Mouse (Mus musculus) adrenal gland, postnatal 0 days (tissue): ENCODE data around the gene Ilk. TPM values are rescaled to one million over a fixed set of nuclear protein-coding genes. Genes with fewer than 3 reads are reported as not detected.

Experiments
- polyA plus RNA-seq: library from polyadenylated mRNA; unstranded; fragments of >200 nt; fragmentation: Nextera tagmentation; extraction: Ambion mirVana; gene quantifications from 2 replicates; pipeline ENCODE4 v1.2.1, GENCODE M21; 2015

Gene Ilk
- 226 and 237 TPM in 2 replicates for polyA plus RNA-seq

GRCm38 (mm10) chr7:105736264-105736901 lies at the start of gene Ilk:
TSS of gene Ilk (plus strand) at chr7:105736592.

GRCm38 (mm10) chr7:105736911-105737521 lies 624 bp downstream of the Ilk start, which contains the start of gene Rrp8:
TSS of gene Rrp8 (minus strand) at chr7:105737385.

GRCm38 (mm10) chr7:105743926-105744590 lies 7.7 kb downstream of the Ilk start, which contains the start of gene Taf10:
TSS of gene Taf10 (minus strand) at chr7:105744361.

GRCm38 (mm10) chr7:105751491-105752433 lies 15.4 kb downstream of the Ilk start, which contains the start of gene Tpp1:
TSS of gene Tpp1 (minus strand) at chr7:105752235.

GRCm38 (mm10) chr7:105787285-105788140 lies 51.1 kb downstream of the Ilk start, which contains the start of gene Dchs1:
TSS of gene Dchs1 (minus strand) at chr7:105787654.

Other genes starting within 250 kb of the Ilk start
- 33.8 and 37.9 TPM in 2 replicates for gene Smpd1, start 182.2 kb upstream of the Ilk start, polyA plus RNA-seq
- gene Apbb1, start 154.9 kb upstream of the Ilk start, polyA plus RNA-seq: 50.1 and 91.9 TPM in 2 replicates
- 46.1 and 53.0 TPM in 2 replicates for gene Hpx, start 136.5 kb upstream of the Ilk start, polyA plus RNA-seq
- gene Trim3, start 103.0 kb upstream of the Ilk start, polyA plus RNA-seq: 21.1 and 25.2 TPM in 2 replicates
- gene Timm10b, start 96.5 kb upstream of the Ilk start, polyA plus RNA-seq: 274 and 325 TPM in 2 replicates
- 54.4 and 61.0 TPM in 2 replicates for gene Arfip2, start 96.2 kb upstream of the Ilk start, polyA plus RNA-seq
- gene Gm45799, start 96.0 kb upstream of the Ilk start, polyA plus RNA-seq: 30.4 and 57.6 TPM in 2 replicates
- gene Dnhd1, start 85.8 kb upstream of the Ilk start, polyA plus RNA-seq: 0.91 and 0.95 TPM in 2 replicates
- gene Rrp8, start 793 bp downstream of the Ilk start, polyA plus RNA-seq: 17.4 and 27.9 TPM in 2 replicates
- 146 and 158 TPM in 2 replicates for gene Taf10, start 7.8 kb downstream of the Ilk start, polyA plus RNA-seq
- 58.5 and 125 TPM in 2 replicates for gene Tpp1, start 15.6 kb downstream of the Ilk start, polyA plus RNA-seq
- gene Dchs1, start 51.1 kb downstream of the Ilk start, polyA plus RNA-seq: 3.0 and 4.0 TPM in 2 replicates
- gene Mrpl17, start 74.5 kb downstream of the Ilk start, polyA plus RNA-seq: 438 and 446 TPM in 2 replicates
- gene Gm4070, start 217.4 kb downstream of the Ilk start, polyA plus RNA-seq: 0.82 and 1.7 TPM in 2 replicates